Mouse (Mus musculus): ENCODE measurements around the gene Tcf20. TPM values are rescaled to one million over a fixed set of nuclear protein-coding genes. Genes with fewer than 3 reads are reported as not detected.
A peak's percentile ranks its signal among the peaks of the same experiment; 100 is the strongest.

Tcf20 gene
- total RNA-seq, 2 experiments from 2014 or later: 49.9 to 59.1 TPM

DNA sequence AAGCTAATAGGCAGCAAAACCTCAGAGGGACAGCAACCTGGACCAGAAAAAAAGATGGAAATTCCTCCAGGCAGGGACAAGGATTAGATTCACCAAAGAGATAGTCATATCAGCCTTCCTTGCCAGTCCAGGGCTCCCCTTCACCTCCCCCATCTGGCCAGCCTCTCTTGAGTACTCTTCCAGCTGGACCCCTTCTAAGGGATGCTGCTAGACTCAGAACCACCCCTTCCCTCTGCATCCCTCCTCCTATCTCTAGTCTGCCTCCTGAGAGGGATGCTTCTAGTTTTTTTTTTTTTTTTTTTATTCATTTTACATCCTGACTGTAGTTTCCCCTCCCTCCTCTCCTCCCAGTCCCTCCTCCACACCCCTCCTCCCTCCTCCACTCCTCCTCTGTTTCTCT, 8.8 kb upstream of the Tcf20 start:
- intact Hi-C loops (cut with DNase I): no loop called here
- DNase-seq: no peak

DNA sequence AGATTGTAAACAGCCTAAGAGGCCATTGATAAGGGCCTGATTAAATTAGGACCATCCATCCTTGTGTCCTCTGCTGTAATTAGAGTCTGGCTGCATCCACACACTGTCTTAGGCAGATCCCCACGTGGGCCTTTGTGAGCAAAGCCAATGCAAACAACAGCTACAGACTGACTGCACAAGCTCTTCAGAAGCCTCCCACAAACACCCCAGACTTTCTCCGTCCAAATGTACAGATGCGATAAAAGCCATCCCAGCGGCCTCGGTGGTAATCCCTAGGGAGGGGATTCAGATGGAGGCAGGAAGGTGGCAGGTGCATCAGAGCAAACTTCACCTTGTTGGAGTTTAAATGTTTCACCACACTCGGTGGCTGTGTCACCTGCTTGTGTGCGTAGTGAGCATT, 7.6 kb upstream of the Tcf20 start:
- intact Hi-C loops (cut with DNase I): no loop called here
- DNase-seq: no peak

DNA sequence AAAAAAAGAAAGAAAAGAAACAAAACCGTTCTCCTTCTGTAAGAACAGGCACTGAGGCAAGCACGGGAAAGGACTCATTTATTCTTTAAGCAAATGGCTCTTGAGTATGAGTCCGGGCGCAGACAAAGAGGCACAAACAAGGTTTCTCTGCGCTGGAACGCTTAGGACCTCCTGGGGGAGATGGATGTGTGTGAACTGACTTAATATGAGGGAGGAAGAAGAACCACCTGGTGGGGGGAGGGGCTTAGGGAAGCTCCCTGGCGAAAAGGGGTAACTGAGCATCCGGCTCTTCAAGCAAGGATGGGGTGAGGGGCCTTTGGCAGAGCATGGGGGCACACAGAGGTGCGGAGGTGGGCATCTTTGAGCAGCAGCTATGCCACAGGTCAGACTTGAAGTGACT, 5.2 kb upstream of the Tcf20 start:
- no peak for DNase-seq
- intact Hi-C loops (cut with DNase I): no loop called here

DNA sequence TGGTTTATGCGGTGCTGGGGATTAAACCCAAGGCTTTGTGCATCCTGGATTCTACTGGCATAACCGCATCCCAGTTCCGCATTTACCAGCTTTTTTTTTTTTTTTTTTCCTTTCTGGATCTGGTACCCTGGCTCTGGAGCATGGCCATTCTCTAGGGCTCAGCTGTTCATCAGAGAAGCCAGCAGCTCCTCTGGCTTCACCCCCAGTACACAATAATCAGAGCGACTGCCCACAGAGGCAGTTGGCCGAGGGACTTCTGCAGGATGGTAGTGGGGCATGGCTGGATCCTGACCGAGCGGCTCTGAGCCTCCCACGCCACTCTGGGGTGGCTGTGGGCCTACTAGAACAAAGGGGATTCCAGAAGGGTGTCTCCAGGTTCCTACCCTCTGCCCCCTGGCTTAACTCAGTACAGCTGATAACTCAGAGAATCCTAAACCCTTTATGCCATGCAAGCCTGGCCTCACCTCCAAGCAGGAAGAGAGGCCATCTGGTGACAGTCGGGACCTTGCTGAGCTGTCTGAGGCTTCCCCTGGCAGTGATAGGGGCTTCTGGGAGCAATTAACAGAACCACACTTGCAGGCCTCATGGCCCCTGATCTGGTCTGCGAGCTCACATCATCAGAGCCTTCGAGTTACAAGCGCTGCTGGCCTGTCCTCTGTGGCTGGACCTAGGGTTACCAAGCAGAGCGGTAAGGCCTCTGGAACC, 4.6 kb upstream of the Tcf20 start:
- intact Hi-C loops (cut with DNase I): no loop called here
- DNase-seq: no peak

DNA sequence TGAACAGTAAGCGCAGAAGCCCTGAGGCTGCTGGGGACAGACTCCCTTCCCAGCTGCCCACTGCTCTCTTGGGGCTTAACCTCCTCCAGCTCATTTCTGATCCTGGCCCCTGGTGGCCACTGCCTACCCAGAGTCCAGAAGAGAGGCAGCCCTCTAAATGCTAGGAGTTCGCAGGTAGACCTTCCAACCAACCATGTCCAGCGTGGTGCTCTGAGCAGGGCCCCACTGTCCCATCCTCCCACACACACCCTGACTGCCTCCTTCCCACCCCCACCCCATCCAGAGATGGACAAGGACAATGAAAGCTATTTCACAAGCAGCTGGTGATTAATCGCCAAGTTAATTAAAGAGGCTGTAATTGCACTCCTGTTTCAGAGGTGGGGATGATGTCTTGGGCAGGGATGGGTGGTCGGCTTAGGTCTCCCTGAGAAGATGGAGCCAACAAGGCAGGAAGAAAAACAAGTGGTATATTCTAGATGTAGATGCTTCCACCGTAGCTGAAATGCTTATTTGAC, 1.6 kb upstream of the Tcf20 start:
- intact Hi-C loops (cut with DNase I): no loop called here
- DNase-seq: no peak

DNA sequence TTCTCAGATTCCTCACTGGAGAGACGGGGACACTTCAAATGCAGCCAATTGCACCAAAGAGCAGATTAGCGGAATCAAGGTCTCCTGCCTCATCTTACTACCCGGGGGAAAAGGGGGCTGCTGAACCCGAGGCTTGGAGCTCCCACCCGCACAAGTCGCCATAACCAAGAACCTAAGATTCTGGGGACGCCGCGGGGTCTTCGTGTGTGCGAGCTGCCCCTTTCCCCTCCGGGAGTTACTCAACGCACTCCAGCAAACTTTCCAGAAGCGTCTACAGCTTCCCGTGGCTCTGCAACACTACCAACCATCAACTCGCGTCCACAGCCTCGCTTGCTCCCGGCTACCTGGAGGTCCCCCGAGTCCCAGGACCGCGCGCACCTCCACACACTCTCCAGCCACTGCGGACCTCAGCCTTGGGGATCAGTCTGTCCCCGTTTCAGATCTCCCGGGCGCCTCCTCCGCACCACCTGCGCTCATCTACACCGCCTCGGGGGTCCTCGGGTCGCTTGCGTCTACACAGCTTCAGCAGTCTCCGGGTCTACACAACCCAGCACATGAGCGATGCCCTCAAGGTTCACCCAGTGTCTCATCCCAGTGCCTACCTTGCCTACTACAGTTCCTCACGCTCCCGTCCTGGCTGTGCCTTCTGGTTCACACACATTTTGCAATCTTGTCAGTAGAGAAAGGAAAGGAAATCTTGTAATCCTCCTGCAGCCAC, 499 bp downstream of the Tcf20 start:
- intact Hi-C loops (cut with DNase I): no loop called here

DNA sequence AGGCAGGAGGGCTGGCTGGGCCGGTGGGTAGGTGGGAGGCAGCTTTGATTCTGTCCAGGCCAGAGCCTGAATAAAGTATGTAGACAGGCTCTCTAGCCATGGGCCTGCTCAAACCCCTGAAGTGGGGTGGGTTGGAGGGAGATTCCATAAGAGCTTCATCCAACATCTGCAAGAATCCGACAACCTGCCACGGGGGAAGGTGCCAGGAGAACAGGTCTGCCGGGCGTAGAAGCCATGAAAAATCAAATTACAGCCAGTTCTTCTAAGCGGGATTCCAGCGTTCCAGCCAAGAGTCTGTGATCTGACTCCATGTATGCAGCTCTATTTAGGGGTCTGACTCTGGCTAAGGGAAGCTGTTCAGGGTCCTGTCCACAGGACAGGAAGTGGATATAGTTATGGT, 3.1 kb downstream of the Tcf20 start:
- intact Hi-C loops (cut with DNase I): no loop called here
- DNase-seq: no peak

More for the DNA sequence above, 499 bp downstream of the Tcf20 start:
- DNase-seq: peak in 1 of 2 experiments; percentile 22

DNA sequence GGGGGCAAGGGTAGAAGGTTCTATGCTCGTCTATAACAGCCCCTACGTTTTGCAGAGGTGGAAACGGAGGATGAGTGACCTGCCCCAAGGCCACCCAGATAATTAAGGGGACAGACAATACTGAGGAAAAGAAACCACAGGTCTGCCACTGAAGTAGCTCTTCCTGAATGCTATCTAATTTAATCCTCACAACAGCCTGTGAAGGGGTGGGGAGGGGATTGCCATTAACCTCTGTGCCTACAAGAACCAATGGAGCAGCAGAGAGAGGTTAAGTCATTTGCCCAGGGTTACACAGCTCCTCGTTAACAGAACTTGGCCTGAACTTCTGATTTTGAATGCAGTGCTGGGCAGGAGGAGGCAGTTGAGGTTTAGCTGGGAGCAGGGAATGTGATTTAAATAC, 3.6 kb downstream of the Tcf20 start:
- intact Hi-C loops (cut with DNase I): no loop called here
- DNase-seq: no peak

DNA sequence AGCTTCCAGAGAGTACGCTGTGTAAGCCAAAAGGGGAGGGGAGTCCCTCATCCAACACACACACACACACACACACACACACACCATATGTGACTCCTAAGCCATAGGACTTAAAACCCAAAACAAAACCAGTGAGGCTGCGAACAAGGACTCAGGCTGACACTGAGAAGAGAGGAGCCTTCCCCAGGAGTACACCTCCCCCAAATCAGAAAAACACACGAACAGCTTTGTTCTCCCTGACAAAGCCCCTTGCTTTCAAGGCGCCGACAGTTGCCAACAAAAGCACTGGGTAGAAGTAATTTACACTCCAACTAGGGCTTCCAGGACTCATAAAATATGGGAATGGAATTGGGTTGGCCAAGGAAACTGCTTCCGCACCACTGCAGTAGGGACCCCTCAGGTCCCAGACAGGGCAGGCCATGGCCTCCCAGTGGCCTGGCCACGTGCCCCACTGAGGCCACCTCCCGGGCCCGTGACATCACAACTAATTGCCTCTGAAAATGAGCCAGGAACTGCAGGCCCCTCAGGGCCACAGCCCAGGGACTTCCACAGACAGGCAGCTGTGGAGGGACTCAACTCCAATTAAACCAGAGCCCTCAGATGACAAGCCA, 4.2 kb downstream of the Tcf20 start:
- peak; percentile 31 for DNase-seq
- intact Hi-C loops (cut with DNase I): no loop called here

DNA sequence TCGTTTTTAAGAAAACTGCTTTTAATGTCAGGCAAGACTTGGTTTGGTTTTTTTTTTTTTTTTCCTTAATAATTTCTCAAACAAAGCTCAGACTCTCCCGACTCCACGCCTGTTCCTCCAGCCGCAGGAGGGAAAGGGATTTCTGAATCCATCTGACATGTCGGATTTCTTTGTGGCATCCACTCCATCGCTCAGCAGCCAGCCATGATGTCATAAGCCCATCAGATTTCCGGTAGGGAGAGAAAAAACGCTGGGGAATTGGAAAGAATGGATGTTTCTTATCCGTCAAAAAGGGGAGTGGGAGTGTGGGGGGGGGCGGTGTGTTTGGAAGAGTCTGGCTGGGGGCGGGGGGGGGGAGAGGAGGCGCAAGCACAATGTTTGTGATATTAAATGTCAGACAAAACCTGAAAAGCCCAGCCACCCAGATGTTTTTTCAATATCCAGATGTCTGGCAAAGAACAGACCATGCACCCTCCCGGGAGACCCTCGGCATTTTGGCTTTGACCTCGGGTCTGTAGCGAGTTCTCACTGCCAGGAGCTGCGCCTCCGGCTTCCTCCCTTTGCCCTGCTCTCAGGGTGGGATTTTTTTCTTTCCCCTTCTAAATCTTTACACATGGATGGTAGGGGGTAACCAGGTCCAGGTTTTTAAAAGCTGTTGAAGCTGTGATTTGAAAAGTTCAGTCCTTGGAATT, 4.8 kb downstream of the Tcf20 start:
- peak; percentile 35 to 59 for DNase-seq
- intact Hi-C loops (cut with DNase I): no loop called here

DNA sequence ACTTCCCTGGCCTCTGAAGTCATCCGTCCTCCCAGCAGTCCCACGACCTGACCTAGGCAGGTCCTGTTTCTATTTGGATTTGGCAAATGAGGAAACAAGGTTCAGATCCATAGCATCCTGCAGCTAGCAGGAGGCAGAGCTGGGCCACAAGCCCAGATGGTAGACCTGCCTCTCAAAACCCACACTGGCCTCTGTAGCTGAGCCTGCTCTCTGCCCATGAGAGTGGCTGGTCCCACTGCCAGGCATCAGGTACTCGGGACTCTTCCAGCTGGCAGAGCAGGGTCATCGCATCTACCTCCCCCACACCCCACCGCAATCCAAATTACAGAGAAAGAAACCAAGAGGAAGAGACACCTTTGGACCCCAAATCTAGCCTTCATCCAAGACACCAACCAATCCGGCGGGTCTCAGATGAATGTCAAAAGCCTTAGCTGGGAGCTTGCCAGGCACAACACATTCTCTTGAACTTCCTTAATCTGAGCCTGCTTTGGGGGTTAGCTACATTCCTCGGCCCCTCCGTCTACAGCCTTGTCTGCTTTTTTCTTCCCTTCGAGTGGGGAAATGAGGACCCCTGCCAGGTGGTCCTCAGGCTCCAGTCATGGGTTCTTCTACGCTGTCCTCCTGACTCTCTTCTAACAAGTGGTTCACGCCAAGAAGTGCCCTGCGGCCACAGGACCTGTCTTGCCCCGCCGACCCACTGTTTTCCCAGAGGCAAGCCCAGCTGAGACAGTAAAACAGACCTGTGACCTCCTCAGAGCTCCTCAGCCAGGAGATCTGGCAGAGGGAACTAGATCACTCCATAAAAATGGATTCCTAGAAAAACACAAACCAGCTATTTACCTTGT, 5.8 kb downstream of the Tcf20 start:
- DNase-seq: no peak
- intact Hi-C loops (cut with DNase I): no loop called here

DNA sequence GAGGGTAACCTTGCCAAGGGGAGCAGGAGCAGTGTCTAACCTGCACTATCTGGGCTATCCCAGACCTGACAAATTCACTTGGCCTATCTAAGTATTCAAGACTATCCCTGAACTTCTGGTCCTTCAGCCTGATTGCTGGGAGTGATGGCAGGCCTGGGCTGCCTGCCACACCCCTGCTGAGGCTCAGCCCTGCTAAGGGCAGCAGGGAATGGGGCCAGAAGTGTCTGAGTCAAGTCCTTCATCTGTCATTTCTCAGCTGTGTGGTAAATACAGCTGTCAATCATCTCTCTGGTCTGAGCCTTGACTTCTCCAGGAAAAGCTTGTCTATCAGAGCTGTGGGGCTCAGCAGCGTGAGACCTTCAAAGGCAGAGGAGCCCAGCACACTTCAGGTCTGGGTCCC, 8.1 kb downstream of the Tcf20 start:
- intact Hi-C loops (cut with DNase I): no loop called here
- DNase-seq: no peak

DNA sequence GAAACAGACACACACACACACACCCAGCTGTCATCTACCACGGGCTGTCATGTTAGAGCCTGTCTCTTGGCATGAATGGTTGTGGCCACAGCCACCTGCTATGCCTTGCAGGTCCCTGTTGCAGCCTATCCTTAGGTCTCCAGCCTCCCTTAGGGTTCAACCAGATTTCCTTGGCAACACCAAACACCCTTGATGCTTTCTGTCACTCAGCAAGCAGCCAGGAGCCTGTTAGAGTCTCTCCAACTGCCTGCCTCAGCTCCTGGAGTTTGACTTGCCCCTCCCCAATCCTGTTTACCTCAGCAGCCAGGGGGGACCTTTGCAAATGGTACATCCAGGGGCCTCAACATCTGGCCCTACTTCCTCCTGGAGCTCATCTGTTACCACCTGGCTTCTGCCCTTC, 13.2 kb downstream of the Tcf20 start:
- intact Hi-C loops (cut with DNase I): no loop called here
- DNase-seq: no peak

DNA sequence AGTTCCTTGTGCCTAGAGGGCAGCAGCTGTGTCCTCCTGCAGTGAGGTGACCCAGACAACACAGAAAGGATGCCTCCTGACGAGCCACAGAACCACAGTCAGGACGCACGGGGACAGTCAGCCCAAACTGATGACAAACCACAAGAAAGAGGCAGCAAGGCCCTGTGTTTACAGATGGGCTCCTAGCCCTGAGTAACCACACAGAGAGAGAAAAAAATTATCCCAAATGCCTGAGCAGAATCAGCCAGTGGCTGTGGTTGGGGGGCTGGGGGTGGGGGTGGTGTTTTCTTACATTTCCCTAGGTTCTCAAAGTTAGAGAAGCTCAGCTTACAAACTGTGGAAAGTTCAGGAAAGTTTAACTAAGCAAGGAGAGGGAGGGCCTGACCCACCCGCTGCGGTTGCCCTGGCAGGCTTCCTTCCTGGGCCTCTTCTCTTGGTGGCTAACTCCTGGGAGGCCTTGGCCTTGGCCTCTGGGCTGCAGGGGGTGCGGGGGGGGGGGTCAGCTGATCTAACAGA, 18.4 kb downstream of the Tcf20 start:
- intact Hi-C loops (cut with DNase I): no loop called here

DNA sequence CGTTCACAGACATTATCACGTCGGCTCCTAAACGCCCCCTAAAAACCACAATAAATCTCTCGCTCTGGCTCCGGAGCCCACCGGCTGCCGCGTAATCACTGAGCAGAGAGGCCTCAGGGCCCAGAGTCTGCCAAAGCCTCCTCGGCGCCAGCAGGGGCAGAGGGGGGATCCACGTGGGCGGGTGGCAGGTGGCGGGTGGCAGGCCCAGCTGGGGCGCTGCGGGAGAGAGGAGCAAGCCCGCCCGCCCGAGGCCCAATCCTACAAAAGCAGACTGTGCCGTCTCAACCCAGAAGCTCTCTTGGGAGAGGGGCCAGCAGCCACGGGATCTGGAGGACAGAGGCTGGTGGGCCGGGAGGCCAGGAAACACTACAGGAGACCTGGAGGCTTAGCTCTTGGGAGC, 19.2 kb downstream of the Tcf20 start:
- no peak for DNase-seq

More for the DNA sequence above, 18.4 kb downstream of the Tcf20 start:
- no peak for DNase-seq

DNA sequence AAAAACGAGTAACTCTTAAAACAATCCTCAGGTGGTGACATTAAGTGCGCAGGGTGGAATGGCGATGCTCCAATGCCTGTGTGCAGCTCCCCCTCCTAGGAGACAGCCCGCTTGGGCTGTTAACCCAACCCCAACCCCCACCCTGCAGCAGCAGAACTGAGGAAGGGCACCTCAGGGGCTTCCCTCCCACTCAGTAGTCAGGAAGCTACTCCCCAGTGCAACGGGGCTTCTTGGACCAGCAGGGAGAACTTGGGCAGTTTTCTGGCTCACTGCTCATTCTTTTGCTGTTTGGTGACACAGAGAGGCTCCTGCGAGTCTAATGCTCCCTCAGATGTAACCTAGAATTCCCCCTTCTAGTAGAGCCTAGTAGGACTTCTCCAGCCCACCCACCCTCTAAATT, 19.7 kb downstream of the Tcf20 start:
- no peak for DNase-seq
- intact Hi-C loops (cut with DNase I): no loop called here

More for the DNA sequence above, 19.2 kb downstream of the Tcf20 start:
- intact Hi-C loops (cut with DNase I): no loop called here

DNA sequence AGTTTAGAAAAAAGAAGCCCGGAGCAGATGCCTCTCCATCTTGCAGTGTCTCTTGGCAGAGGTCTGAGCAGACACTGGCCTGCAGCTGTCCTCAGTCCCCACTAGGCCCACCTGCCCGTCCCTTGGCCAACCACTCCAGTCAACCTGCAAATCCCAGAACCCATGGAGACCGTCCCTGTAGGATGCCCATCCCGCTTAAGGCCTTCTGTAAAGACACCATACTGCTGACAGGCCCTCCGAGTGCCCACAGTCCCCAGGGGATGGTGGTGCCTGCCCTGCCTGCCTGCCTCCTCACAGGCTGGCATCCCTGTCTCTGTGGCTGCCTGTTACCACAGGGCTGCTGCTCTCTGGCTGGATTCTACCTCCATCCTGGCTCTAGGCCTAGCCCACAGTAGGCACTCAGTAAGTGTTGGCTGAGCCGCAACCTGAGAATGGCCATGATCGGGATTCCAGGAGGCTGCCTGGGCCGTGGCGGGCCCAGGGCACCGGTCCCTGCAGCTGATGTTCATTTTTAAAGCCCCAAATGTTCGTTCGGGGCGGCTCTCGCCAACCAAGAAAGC, 23.3 kb downstream of the Tcf20 start:
- intact Hi-C loops (cut with DNase I): no loop called here
- DNase-seq: no peak

DNA sequence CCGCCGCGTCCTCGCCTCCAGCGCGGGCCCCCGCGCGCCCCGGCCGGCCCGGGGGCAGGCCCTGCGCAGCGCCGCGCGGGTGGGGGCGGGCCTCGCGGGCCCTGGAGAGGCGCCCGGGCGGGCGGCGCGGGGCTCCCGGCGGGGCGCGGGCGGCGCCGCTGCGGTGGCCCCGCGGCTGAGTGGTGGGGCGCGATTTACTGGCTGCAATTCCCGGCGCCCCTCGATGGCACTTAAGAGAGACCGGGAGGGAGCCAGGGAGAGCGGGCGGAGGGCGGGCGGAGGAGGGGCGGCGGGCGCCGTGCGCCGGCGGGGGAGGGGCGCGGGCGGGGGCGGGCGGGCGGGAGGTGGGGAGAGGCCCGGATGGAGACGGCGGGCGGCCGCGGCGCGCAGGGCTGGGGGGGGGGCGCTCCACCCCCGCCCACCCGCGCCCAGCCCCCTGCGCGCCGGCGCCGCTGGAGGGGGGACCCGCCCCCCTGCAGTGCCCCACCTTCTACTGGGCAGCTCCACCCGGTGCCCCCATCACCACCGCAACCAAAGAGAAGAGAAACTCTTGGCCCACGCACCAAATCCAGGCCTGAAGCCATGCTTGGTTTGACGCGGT, 24.0 kb downstream of the Tcf20 start:
- intact Hi-C loops (cut with DNase I): no loop called here
- peak; percentile 26 to 59 for DNase-seq

DNA sequence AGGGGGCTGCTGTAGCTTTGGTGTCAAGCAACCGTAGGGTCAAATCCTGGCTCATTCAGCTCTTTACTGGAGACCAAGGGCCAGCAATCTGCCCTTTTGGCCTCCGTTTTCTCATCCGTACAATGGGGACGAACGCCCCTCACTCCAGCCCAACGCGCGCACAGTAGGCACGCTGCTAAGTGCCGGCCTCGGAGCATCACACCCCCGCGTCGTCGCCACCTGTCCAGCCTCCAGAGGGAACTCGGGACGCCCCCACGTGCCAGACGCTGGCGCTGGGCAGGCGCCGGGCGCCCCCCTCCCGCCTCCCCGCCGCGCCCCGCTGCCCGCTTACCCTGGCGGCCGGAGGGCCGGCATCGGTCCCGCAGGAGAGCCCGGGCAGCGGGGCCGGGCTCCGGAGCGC, 24.6 kb downstream of the Tcf20 start:
- no peak for DNase-seq
- intact Hi-C loops (cut with DNase I): no loop called here

Measured in heart, postnatal 14 days (tissue).